Mouse (Mus musculus) spleen, adult 10 weeks (tissue): Measurements from ENCODE around the gene Insyn1. TPM values are rescaled to one million over a fixed set of nuclear protein-coding genes. Genes with fewer than 3 reads are reported as not detected.

Source experiments
- polyA plus RNA-seq: library from polyadenylated mRNA; stranded (reverse); fragments of 350-450 nt; fragmentation: Illumina TruSeq; extraction: RNeasy Lipid Tissue Mini Kit (QIAGEN cat#74804); gene quantifications from one replicate; pipeline ENCODE4 v1.2.3, GENCODE M21; 2015; ENCODE audit warnings: low replicate concordance; ENCODE audit not compliant: insufficient read depth

Gene Insyn1
- 0.30 TPM for polyA plus RNA-seq

DNA sequence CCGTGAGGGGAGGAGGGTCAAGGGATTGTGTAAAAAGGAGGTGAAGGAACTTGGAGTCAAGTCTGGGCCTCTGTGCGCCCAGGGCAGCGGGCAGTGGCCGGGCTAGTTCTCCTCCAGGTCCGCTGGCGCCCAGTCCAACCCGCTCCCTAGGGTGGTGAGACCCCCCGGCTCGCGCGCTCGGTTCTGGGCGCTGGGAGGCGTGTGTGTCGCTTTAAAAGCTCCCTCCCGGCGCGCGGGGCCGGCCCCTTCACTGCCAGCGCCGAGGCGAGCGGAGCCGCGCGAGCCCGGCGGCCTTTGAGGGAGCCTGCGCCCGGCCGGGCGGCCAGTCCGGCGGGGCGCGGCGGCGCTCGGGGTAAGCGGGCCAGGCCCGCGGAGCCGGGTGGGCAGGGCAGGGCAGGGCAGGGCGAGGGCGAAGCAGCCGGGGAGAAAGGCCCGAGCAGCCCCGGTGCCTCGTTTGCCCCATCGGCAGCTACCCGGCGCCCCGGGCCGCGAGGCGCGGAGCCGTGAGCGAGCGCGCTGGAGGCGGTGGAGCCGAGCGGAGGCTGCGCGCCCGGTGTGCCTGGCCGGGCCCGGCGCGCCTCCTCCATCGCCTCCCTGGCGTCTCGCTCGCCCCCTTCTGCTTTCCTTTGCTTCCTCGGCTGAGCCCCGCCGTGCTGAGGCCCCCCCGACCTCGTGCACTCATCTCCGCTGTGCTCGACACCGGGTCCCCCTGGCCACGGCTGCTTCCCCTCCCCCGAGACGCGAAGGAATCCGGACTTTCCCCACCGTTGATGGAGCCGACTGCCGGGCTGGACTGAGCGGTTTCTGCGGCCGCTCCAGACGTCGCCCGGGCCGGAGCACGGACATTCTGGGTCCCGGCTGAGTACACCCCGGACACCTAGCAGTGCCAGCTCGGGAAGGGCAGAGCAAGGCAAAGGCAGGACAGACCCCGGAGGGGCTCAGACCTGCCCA, at the start of gene Insyn1:
Insyn1 (plus strand) TSS at position 753 of the 951 bp plus-strand sequence.

Other genes starting within 250 kb of the Insyn1 start
- 74.8 TPM for gene Pml, start 238.8 kb upstream of the Insyn1 start, polyA plus RNA-seq
- gene Stoml1, start 235.4 kb upstream of the Insyn1 start, polyA plus RNA-seq: 42.4 TPM
- gene Loxl1, start 175.4 kb upstream of the Insyn1 start, polyA plus RNA-seq: 3.0 TPM
- not detected for gene Tbc1d21, start 118.1 kb upstream of the Insyn1 start, polyA plus RNA-seq
- gene Cd276, start 66.8 kb downstream of the Insyn1 start, polyA plus RNA-seq: 2.1 TPM
- 288 TPM for gene Nptn, start 93.6 kb downstream of the Insyn1 start, polyA plus RNA-seq